Comparison of ENCODE assay signal across 9 mouse cellular contexts in genomic region chr1:45816889-45817288, GRCm38 (mm10). TPM values are rescaled to one million over a fixed set of nuclear protein-coding genes. Genes with fewer than 3 reads are reported as not detected.
DNase-seq lines count a peak whose midpoint lies in the region; ATAC-seq and TF ChIP-seq lines count a peak whose summit lies in the region.
"Had no signal": no experiment of that assay in that cellular context is flagged by ENCODE, and none has a peak within 500 bp of the region (broad histone marks: within the 10 kb centered on the region; RNA-seq: fewer than 3 reads in every experiment).

No protein-coding gene starts in this region.

- peak; percentile 57 for DNase-seq in kidney, adult 2 months
- DNase-seq in kidney, adult 11 months, result no peak
- peak; percentile 74 for DNase-seq in adipocyte (ENCODE audit: low spot score)
- peak; percentile 53 for DNase-seq in forebrain, postnatal 0 days
- DNase-seq in lung, embryonic 14.5 days, result peak; percentile 83
- no peak for DNase-seq in stomach, postnatal 0 days (ENCODE audit: low spot score)
- DNase-seq in layer of hippocampus, adult 9-10 months (ENCODE audit: low spot score), result no peak
- DNase-seq: liver, embryonic 13.5 days had no signal

- peak; percentile 94 for ATAC-seq in CD4-positive, CD25-positive, alpha-beta regulatory T cell, adult 4 months
- no peak; the same call in 1 of the 2 replicates for ATAC-seq in forebrain, postnatal 0 days
- no peak for ATAC-seq in lung, embryonic 14.5 days (ENCODE audit: insufficient read depth)
- no peak for ATAC-seq in stomach, postnatal 0 days (ENCODE audit: low FRiP score, low TSS enrichment)

- H3K9me3 ChIP-seq in forebrain, postnatal 0 days (ENCODE audit: low read length), result no peaks in the 10 kb centered on the region
- no peaks in the 10 kb centered on the region for H3K9me3 ChIP-seq in lung, embryonic 14.5 days (ENCODE audit: low read depth, low read length)
- no peaks in the 10 kb centered on the region for H3K9me3 ChIP-seq in stomach, postnatal 0 days (ENCODE audit: control insufficient read depth, low read length)
- H3K9me3 ChIP-seq: liver, embryonic 13.5 days had no signal

- H3K9ac ChIP-seq in forebrain, postnatal 0 days, result no peak overlapping the region
- H3K9ac ChIP-seq in lung, embryonic 14.5 days, result no peak overlapping the region
- no peak overlapping the region for H3K9ac ChIP-seq in stomach, postnatal 0 days (ENCODE audit: low read length)
- H3K9ac ChIP-seq: liver, embryonic 13.5 days had no signal

- no peak overlapping the region for H3K4me2 ChIP-seq in forebrain, postnatal 0 days (ENCODE audit: low read depth)
- no peak overlapping the region for H3K4me2 ChIP-seq in lung, embryonic 14.5 days
- no peak overlapping the region for H3K4me2 ChIP-seq in stomach, postnatal 0 days (replicated peaks; ENCODE audit: low read depth)
- H3K4me2 ChIP-seq: liver, embryonic 13.5 days had no signal

- no peak overlapping the region for H3K4me3 ChIP-seq in kidney, adult 2 months (ENCODE audit: insufficient read depth, low read depth, low read length)
- H3K4me3 ChIP-seq in forebrain, postnatal 0 days (ENCODE audit: low read depth, low read length), result no peak overlapping the region
- H3K4me3 ChIP-seq in lung, embryonic 14.5 days (ENCODE audit: low read depth, low read length), result no peak overlapping the region
- H3K4me3 ChIP-seq in stomach, postnatal 0 days (ENCODE audit: low read depth, low read length), result no peak overlapping the region
- H3K4me3 ChIP-seq: liver, embryonic 13.5 days had no signal

- WGBS in kidney, adult 2 months, result 23% methylated on average over 1 of the region's 1 CpGs
- 25% methylated on average over 1 of the region's 1 CpGs for WGBS in forebrain, postnatal 0 days
- 21% methylated on average over 1 of the region's 1 CpGs for WGBS in lung, embryonic 14.5 days
- 7% methylated on average over 1 of the region's 1 CpGs for WGBS in stomach, postnatal 0 days

- no peak for TF ChIP-seq POLR2A in kidney, adult 2 months (IDR thresholded peaks at IDR 0.05; ENCODE audit: low read depth, low read length)

- no peaks in the 10 kb centered on the region for H3K27me3 ChIP-seq in kidney, adult 2 months (replicated peaks; ENCODE audit: control insufficient read depth, insufficient read depth, low read length)
- H3K27me3 ChIP-seq in forebrain, postnatal 0 days (ENCODE audit: insufficient read depth, low read length), result no peaks in the 10 kb centered on the region
- H3K27me3 ChIP-seq in lung, embryonic 14.5 days (ENCODE audit: insufficient read depth, low read length), result no peaks in the 10 kb centered on the region
- H3K27me3 ChIP-seq in stomach, postnatal 0 days (ENCODE audit: control insufficient read depth, insufficient read depth, low read length), result no peaks in the 10 kb centered on the region
- H3K27me3 ChIP-seq: liver, embryonic 13.5 days had no signal

- peaks cover 7% of the 10 kb centered on the region for H3K36me3 ChIP-seq in kidney, adult 2 months (ENCODE audit: control insufficient read depth, insufficient read depth, low read length)
- peaks cover 67% of the 10 kb centered on the region for H3K36me3 ChIP-seq in forebrain, postnatal 0 days (ENCODE audit: insufficient read depth)
- peaks cover 91% of the 10 kb centered on the region for H3K36me3 ChIP-seq in lung, embryonic 14.5 days (ENCODE audit: insufficient read depth)
- peaks cover 30% of the 10 kb centered on the region for H3K36me3 ChIP-seq in stomach, postnatal 0 days (ENCODE audit: control insufficient read depth, insufficient read depth, low read length)

- no peak for TF ChIP-seq EP300 in stomach, postnatal 0 days (optimal IDR thresholded peaks at IDR 0.05)

- TF ChIP-seq CTCF in kidney, adult 2 months (conservative IDR thresholded peaks at IDR 0.05; ENCODE audit: insufficient read depth, insufficient read length, low read depth, low read length), result peak; percentile 52
- peak; percentile 88 for TF ChIP-seq CTCF in forebrain, postnatal 0 days (IDR thresholded peaks at IDR 0.05; ENCODE audit: low read depth)
- peak; percentile 88 for TF ChIP-seq CTCF in lung, embryonic 14.5 days (IDR thresholded peaks at IDR 0.05; ENCODE audit: low read depth)
- TF ChIP-seq CTCF in stomach, postnatal 0 days (IDR thresholded peaks at IDR 0.05; ENCODE audit: low read depth), result peak; percentile 99

- H3K4me1 ChIP-seq in kidney, adult 2 months (ENCODE audit: control insufficient read depth, insufficient read depth, low read length), result no peaks in the 10 kb centered on the region
- H3K4me1 ChIP-seq in forebrain, postnatal 0 days (ENCODE audit: insufficient read depth), result no peaks in the 10 kb centered on the region
- no peaks in the 10 kb centered on the region for H3K4me1 ChIP-seq in lung, embryonic 14.5 days (ENCODE audit: insufficient read depth)
- H3K4me1 ChIP-seq in stomach, postnatal 0 days (replicated peaks; ENCODE audit: control insufficient read depth, insufficient read depth), result no peaks in the 10 kb centered on the region
- H3K4me1 ChIP-seq: liver, embryonic 13.5 days had no signal

- H3K27ac ChIP-seq in kidney, adult 2 months (ENCODE audit: insufficient read depth, low read depth, low read length), result no peak overlapping the region
- H3K27ac ChIP-seq in forebrain, postnatal 0 days (ENCODE audit: low read depth, low read length), result no peak overlapping the region
- no peak overlapping the region for H3K27ac ChIP-seq in lung, embryonic 14.5 days (ENCODE audit: low read depth)
- no peak overlapping the region for H3K27ac ChIP-seq in stomach, postnatal 0 days (replicated peaks)
- H3K27ac ChIP-seq: liver, embryonic 13.5 days had no signal

RNA-seq across cellular contexts. Expression of gene Wdr75, which starts 21.9 kb away (rescaled TPM):
- 29.5 and 35.1 TPM in 2 replicates for polyA plus RNA-seq in kidney, adult 2 months (2012; rRNA removed)
- polyA plus RNA-seq in CD4-positive, CD25-positive, alpha-beta regulatory T cell, adult 4 months (2017; shearing (Covaris generic)), result 10 to 100 TPM; 46.8 to 56.1 TPM
- 40.9 and 145 TPM in 2 replicates for total RNA-seq in forebrain, postnatal 0 days (2014; rRNA removed)
- 34.8 and 38.1 TPM in 2 replicates for polyA plus RNA-seq in forebrain, postnatal 0 days (2015; fragmentation: Nextera tagmentation; extraction: Ambion mirVana)
- polyA plus RNA-seq in lung, embryonic 14.5 days (2014; fragmentation: Nextera tagmentation; extraction: Ambion mirVana), result 88.4 and 96.9 TPM in 2 replicates
- 37.9 and 39.8 TPM in 2 replicates for polyA plus RNA-seq in stomach, postnatal 0 days (2015; fragmentation: Nextera tagmentation; extraction: Ambion mirVana)

Comparison
In these comparisons a context has a peak if more than half of its experiments do, and no peak if none do; other contexts are left out.
1. DNase-seq: peak in kidney, adult 2 months (single experiment), adipocyte (single experiment), forebrain, postnatal 0 days (single experiment) and lung, embryonic 14.5 days (single experiment); none in kidney, adult 11 months (single experiment), stomach, postnatal 0 days (single experiment) and layer of hippocampus, adult 9-10 months (single experiment).
2. Peak in every context shown above with its lines, with median percentiles within 50 percentile points of each other: CTCF ChIP-seq.